Mouse (Mus musculus) bone marrow macrophage, adult 2 months (primary cell): ENCODE measurements around the gene Fars2.

Experiments used
- CTCF ChIP-seq: IDR thresholded peaks from 2 replicates; pipeline ENCODE4 v1.5.1; 2012; ENCODE audit warnings: low read depth, mild to moderate bottlenecking, low read length, moderate library complexity
- POLR2A ChIP-seq: IDR thresholded peaks from 2 replicates; pipeline ENCODE4 v1.6.1; 2012; ENCODE audit warnings: mild to moderate bottlenecking, low read depth, low read length, borderline replicate concordance

GRCm38 (mm10) chr13:36270867-36271266 lies 153.7 kb downstream of the Fars2 start:
- no peak for TF ChIP-seq POLR2A
- no peak for TF ChIP-seq CTCF
